Mouse (Mus musculus) cerebellum, adult (tissue): Measurements from ENCODE around the gene Jagn1.

Experiments
- ATAC-seq: cut with Nextera tagmentation; 2 replicates; pipeline ENCODE4 v1.9.2; 2017; ENCODE audit warnings: mild to moderate bottlenecking, moderate library complexity, mixed read lengths; ENCODE audit not compliant: insufficient number of reproducible peaks, low FRiP score, low TSS enrichment

Gene Jagn1

GRCm38 (mm10) chr6:113442442-113443090 is at the start of gene Jagn1:
Gene Jagn1, plus strand, starts transcription at chr6:113442569.
- peak; percentile 89 for ATAC-seq

GRCm38 (mm10) chr6:113393951-113394350 is 48.4 kb upstream of the Jagn1 start:
- ATAC-seq, result no peak

- ATAC-seq, result no peak
Observed at GRCm38 (mm10) chr6:113394811-113395210, 47.6 kb upstream of the Jagn1 start.

- no peak for ATAC-seq
Observed at GRCm38 (mm10) chr6:113395501-113395900, 46.9 kb upstream of the Jagn1 start.

- no peak for ATAC-seq
Observed at GRCm38 (mm10) chr6:113396270-113397030, 45.9 kb upstream of the Jagn1 start.

GRCm38 (mm10) chr6:113402094-113402493 is 40.3 kb upstream of the Jagn1 start:
- no peak for ATAC-seq

- no peak for ATAC-seq
Observed at GRCm38 (mm10) chr6:113404649-113405448, 37.5 kb upstream of the Jagn1 start.

GRCm38 (mm10) chr6:113405483-113405882 is 36.9 kb upstream of the Jagn1 start:
- ATAC-seq, result no peak

- no peak for ATAC-seq
Observed at GRCm38 (mm10) chr6:113406683-113407082, 35.7 kb upstream of the Jagn1 start.

GRCm38 (mm10) chr6:113410001-113410400 is 32.4 kb upstream of the Jagn1 start:
- no peak for ATAC-seq

- ATAC-seq, result no peak
Observed at GRCm38 (mm10) chr6:113416416-113416815, 26.0 kb upstream of the Jagn1 start.

GRCm38 (mm10) chr6:113418441-113419198 is 23.7 kb upstream of the Jagn1 start:
- peak; percentile 36; the same call in 1 of the 2 replicates for ATAC-seq

- ATAC-seq, result peak; percentile 98
Observed at GRCm38 (mm10) chr6:113419199-113419587, 23.2 kb upstream of the Jagn1 start, which contains the start of gene Rpusd3. Gene Rpusd3, minus strand, starts transcription at chr6:113419340.

- no peak for ATAC-seq
Observed at GRCm38 (mm10) chr6:113423000-113423399, 19.4 kb upstream of the Jagn1 start.

GRCm38 (mm10) chr6:113424187-113424586 is 18.2 kb upstream of the Jagn1 start:
- ATAC-seq, result no peak

- no peak for ATAC-seq
Observed at GRCm38 (mm10) chr6:113426696-113427095, 15.7 kb upstream of the Jagn1 start.

- no peak for ATAC-seq
Observed at GRCm38 (mm10) chr6:113427397-113427796, 15.0 kb upstream of the Jagn1 start.

GRCm38 (mm10) chr6:113428006-113428405 is 14.4 kb upstream of the Jagn1 start:
- ATAC-seq, result no peak

- ATAC-seq, result no peak
Observed at GRCm38 (mm10) chr6:113429965-113430364, 12.4 kb upstream of the Jagn1 start.

GRCm38 (mm10) chr6:113430846-113431245 is 11.5 kb upstream of the Jagn1 start:
- no peak for ATAC-seq
